ENCODE assay signal across 24 mouse cellular contexts in the genomic region with DNA sequence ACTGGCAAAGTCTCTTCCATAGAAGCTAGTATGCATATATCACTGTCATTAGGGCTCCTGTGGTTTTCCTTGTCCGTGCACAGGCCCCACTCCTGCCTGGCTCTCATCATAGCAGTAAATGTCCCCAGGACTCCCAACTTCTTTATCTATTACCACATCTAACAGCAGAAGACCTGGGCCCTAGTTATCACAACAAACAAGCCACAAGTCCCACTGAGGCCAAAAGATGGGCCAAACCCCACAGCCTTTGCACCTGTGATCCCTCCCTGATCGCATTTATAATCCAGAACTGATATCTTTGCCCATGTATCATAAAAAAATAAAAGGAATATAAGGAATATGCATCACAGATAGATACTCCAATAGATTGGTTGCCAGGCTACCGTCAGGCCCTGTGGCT.
"Had no signal": no experiment of that assay in that cellular context is flagged by ENCODE, and none has a peak within 500 bp of the region (broad histone marks: within the 10 kb centered on the region; RNA-seq: fewer than 3 reads in every experiment).

No protein-coding gene starts in this region.

- DNase-seq: cerebellum, adult 9-10 months; cerebellum, adult 9-11 months; cerebellum, postnatal 10 days; cerebellum, postnatal 14 days; cerebellum, postnatal 25 days; cerebellum, postnatal 36 days; embryo, embryonic 11 days; forebrain, postnatal 0 days; gastrocnemius, adult 2 months; gastrocnemius, postnatal 10 days; gastrocnemius, postnatal 14 days; gastrocnemius, postnatal 25 days; gastrocnemius, postnatal 36 days; heart, adult 18-20 months; heart, adult 2 months had no signal

- H3K27ac ChIP-seq: embryonic facial prominence, embryonic 10.5 days; embryonic facial prominence, embryonic 12.5 days; embryonic facial prominence, embryonic 13.5 days; embryonic facial prominence, embryonic 15.5 days; forebrain, embryonic 10.5 days; forebrain, embryonic 12.5 days; forebrain, embryonic 13.5 days; forebrain, embryonic 15.5 days; gastrocnemius, adult 2 months; heart, adult 2 months had no signal

- H3K4me1 ChIP-seq: embryonic facial prominence, embryonic 12.5 days; forebrain, embryonic 15.5 days had no signal

- H3K9ac ChIP-seq: embryonic facial prominence, embryonic 12.5 days; embryonic facial prominence, embryonic 13.5 days; embryonic facial prominence, embryonic 15.5 days; forebrain, embryonic 12.5 days; forebrain, embryonic 13.5 days; forebrain, embryonic 15.5 days; forebrain, postnatal 0 days had no signal

- H3K36me3 ChIP-seq: embryonic facial prominence, embryonic 10.5 days; embryonic facial prominence, embryonic 12.5 days; embryonic facial prominence, embryonic 13.5 days; embryonic facial prominence, embryonic 15.5 days; forebrain, embryonic 10.5 days; forebrain, embryonic 12.5 days; forebrain, embryonic 15.5 days had no signal

- H3K27me3 ChIP-seq: embryonic facial prominence, embryonic 12.5 days; embryonic facial prominence, embryonic 13.5 days; embryonic facial prominence, embryonic 15.5 days; forebrain, embryonic 12.5 days; forebrain, embryonic 13.5 days; forebrain, embryonic 15.5 days had no signal

- H3K9me3 ChIP-seq: embryonic facial prominence, embryonic 10.5 days; embryonic facial prominence, embryonic 12.5 days; embryonic facial prominence, embryonic 13.5 days; embryonic facial prominence, embryonic 15.5 days; forebrain, embryonic 10.5 days; forebrain, embryonic 12.5 days; forebrain, embryonic 13.5 days; forebrain, embryonic 15.5 days had no signal

- H3K4me3 ChIP-seq: embryonic facial prominence, embryonic 10.5 days; embryonic facial prominence, embryonic 12.5 days; embryonic facial prominence, embryonic 13.5 days; embryonic facial prominence, embryonic 15.5 days; erythroblast, embryonic 14.5 days; forebrain, embryonic 10.5 days; forebrain, embryonic 12.5 days; forebrain, embryonic 13.5 days; forebrain, embryonic 15.5 days; gastrocnemius, adult 2 months; heart, adult 2 months had no signal
